Mouse (Mus musculus): ENCODE measurements at regions not wholly inside any gene's neighbourhood (a gene's known extent, or its start where the extent isn't known, plus 50 kb on each side); places are given as distances from the start of the nearest gene placed in this dataset.

DNA sequence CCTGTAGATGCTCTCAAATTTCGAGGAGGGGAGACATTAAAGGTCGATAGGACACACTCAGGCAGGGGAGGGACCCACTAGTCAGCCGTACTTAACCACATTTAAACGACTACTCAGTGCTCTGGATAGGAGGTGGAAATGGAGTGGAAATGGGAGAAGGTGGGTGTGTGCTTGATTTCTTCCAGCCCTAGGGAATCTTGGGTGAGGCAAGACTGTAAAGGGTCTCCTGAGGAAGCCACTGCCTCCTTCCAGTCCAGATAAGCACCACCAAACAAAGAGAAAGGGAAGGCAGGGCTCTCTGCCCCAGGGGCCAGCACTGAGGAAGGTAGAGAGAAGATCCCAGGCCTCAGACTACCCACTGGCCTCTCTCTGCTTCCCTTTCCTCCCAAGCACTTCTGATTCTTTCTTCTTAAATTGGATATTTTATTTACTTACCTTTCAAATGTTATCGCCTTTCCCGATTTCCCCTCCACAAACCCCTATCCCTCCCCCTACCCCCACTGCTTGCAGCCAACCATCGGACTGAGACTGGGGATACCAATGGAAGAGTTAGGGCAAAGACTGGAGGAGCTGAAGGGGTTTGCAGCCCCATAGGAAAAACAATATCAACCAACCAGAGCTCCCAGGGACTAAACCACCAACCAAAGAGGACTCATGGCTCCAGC lies 139.1 kb downstream of the Zfp36l1 start:
- Histone ChIP-seq H3K9me3 (ENCODE audit: control insufficient read depth, low read length) (no peaks in the 10 kb centered on the region), H3K4me2 (replicated peaks; ENCODE audit: low read depth) (no peak overlapping the region), H3K27ac (replicated peaks) (peak overlapping the region; percentile 35), H3K4me1 (replicated peaks; ENCODE audit: control insufficient read depth, insufficient read depth) (peaks cover 11% of the 10 kb centered on the region; the same call in 1 of the 2 replicates), H3K27me3 (ENCODE audit: control insufficient read depth, insufficient read depth, low read length) (no peaks in the 10 kb centered on the region), H3K36me3 (ENCODE audit: control insufficient read depth, insufficient read depth, low read length) (no peaks in the 10 kb centered on the region), H3K4me3 (ENCODE audit: low read depth, low read length) (no peak overlapping the region), H3K9ac (ENCODE audit: low read length) (no peak overlapping the region)
- WGBS = 67% methylated on average over 7 of the region's 7 CpGs
- no peak for TF ChIP-seq CTCF (IDR thresholded peaks at IDR 0.05; ENCODE audit: low read depth)
- no peak for TF ChIP-seq EP300 (optimal IDR thresholded peaks at IDR 0.05)
- DNase-seq (ENCODE audit: low spot score) (no peak), ATAC-seq (ENCODE audit: low FRiP score, low TSS enrichment) (no peak)

- Histone ChIP-seq H3K9me3 (ENCODE audit: control insufficient read depth, low read length) (no peaks in the 10 kb centered on the region), H3K4me2 (replicated peaks; ENCODE audit: low read depth) (no peak overlapping the region), H3K36me3 (ENCODE audit: control insufficient read depth, insufficient read depth, low read length) (no peaks in the 10 kb centered on the region), H3K9ac (ENCODE audit: low read length) (0 out of 2 replicates have a peak overlapping the region, but pooled peaks have one; percentile 23), H3K4me1 (replicated peaks; ENCODE audit: control insufficient read depth, insufficient read depth) (peaks cover 17% of the 10 kb centered on the region), H3K4me3 (ENCODE audit: low read depth, low read length) (no peak overlapping the region), H3K27me3 (ENCODE audit: control insufficient read depth, insufficient read depth, low read length) (no peaks in the 10 kb centered on the region), H3K27ac (replicated peaks) (peak overlapping the region; percentile 88)
- TF ChIP-seq CTCF (IDR thresholded peaks at IDR 0.05; ENCODE audit: low read depth) (no peak), EP300 (optimal IDR thresholded peaks at IDR 0.05) (no peak)
- DNase-seq (ENCODE audit: low spot score) (no peak), ATAC-seq (ENCODE audit: low FRiP score, low TSS enrichment) (no peak)
- 59% methylated on average over 5 of the region's 5 CpGs for WGBS
Observed at GRCm38 (mm10) chr12:79970981-79971390, 141.8 kb downstream of the Zfp36l1 start.

DNA sequence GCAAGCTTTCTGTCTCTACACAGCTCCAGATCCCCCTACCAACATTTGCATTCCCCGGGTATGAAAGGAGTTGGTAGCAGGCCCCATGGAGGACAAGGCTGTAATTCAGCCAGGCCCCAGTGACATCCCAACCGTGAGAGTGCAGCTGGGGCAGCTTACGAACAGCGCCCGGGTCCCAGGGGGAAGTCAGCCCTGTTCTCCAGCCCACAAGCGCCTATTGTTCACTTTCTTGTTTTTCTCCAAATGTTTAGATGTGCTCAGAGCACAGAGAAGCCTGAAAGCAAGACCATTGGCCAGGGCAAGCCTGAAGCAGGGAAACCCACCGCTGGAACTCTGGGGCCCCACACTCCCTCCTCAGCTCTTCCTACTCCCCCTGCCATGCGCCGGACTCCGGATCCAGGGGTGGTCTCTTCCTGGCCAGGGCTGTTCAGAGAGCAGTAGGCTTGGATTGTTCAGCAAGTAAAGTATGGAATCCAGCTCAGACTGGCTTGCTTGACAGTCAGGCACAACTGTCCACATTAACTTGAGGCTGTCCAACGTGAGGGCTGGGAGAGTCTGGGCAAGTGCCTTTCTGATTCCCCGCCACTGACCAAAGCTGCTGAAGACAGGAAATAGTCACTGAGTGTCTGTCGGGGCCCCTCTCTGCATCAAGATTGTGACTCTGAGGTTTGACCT lies 142.4 kb downstream of the Zfp36l1 start:
- ATAC-seq (ENCODE audit: low FRiP score, low TSS enrichment) (peak; percentile 9; the same call in 1 of the 2 replicates), DNase-seq (ENCODE audit: low spot score) (no peak)
- 42% methylated on average over 13 of the region's 13 CpGs for WGBS
- no peak for TF ChIP-seq CTCF (IDR thresholded peaks at IDR 0.05; ENCODE audit: low read depth)
- no peak for TF ChIP-seq EP300 (optimal IDR thresholded peaks at IDR 0.05)
- H3K9me3 ChIP-seq (ENCODE audit: control insufficient read depth, low read length) = no peaks in the 10 kb centered on the region
- peaks cover 17% of the 10 kb centered on the region for H3K4me1 ChIP-seq (replicated peaks; ENCODE audit: control insufficient read depth, insufficient read depth)
- no peak overlapping the region for H3K4me2 ChIP-seq (replicated peaks; ENCODE audit: low read depth)
- peak overlapping the region; percentile 27; the same call in 1 of the 2 replicates for H3K9ac ChIP-seq (ENCODE audit: low read length)
- no peaks in the 10 kb centered on the region for H3K27me3 ChIP-seq (ENCODE audit: control insufficient read depth, insufficient read depth, low read length)
- peak overlapping the region; percentile 88 for H3K27ac ChIP-seq (replicated peaks)
- no peaks in the 10 kb centered on the region for H3K36me3 ChIP-seq (ENCODE audit: control insufficient read depth, insufficient read depth, low read length)
- H3K4me3 ChIP-seq (ENCODE audit: low read depth, low read length) = no peak overlapping the region

- no peaks in the 10 kb centered on the region for H3K27me3 ChIP-seq (ENCODE audit: control insufficient read depth, insufficient read depth, low read length)
- no peak overlapping the region for H3K4me3 ChIP-seq (ENCODE audit: low read depth, low read length)
- H3K27ac ChIP-seq (replicated peaks) = peak overlapping the region; percentile 88
- peak; percentile 64 for TF ChIP-seq EP300 (optimal IDR thresholded peaks at IDR 0.05)
- TF ChIP-seq CTCF (IDR thresholded peaks at IDR 0.05; ENCODE audit: low read depth) = peak; percentile 69
- H3K4me1 ChIP-seq (replicated peaks; ENCODE audit: control insufficient read depth, insufficient read depth) = peaks cover 12% of the 10 kb centered on the region
- WGBS = 69% methylated on average over 3 of the region's 3 CpGs
- H3K9me3 ChIP-seq (ENCODE audit: control insufficient read depth, low read length) = no peaks in the 10 kb centered on the region
- peak overlapping the region; percentile 27; the same call in 1 of the 2 replicates for H3K9ac ChIP-seq (ENCODE audit: low read length)
- H3K36me3 ChIP-seq (ENCODE audit: control insufficient read depth, insufficient read depth, low read length) = no peaks in the 10 kb centered on the region
- DNase-seq (ENCODE audit: low spot score) (peak; percentile 66), ATAC-seq (ENCODE audit: low FRiP score, low TSS enrichment) (peak; percentile 51)
- no peak overlapping the region for H3K4me2 ChIP-seq (replicated peaks; ENCODE audit: low read depth)
Observed at GRCm38 (mm10) chr12:79969346-79970226, 143.2 kb downstream of the Zfp36l1 start.

- TF ChIP-seq EP300 (optimal IDR thresholded peaks at IDR 0.05) = no peak
- TF ChIP-seq CTCF (IDR thresholded peaks at IDR 0.05; ENCODE audit: low read depth) = no peak
- DNase-seq (ENCODE audit: low spot score) (no peak), ATAC-seq (ENCODE audit: low FRiP score, low TSS enrichment) (no peak)
- H3K36me3 ChIP-seq (ENCODE audit: control insufficient read depth, insufficient read depth, low read length) = no peaks in the 10 kb centered on the region
- H3K27me3 ChIP-seq (ENCODE audit: control insufficient read depth, insufficient read depth, low read length) = no peaks in the 10 kb centered on the region
- peak overlapping the region; percentile 88; the same call in 1 of the 2 replicates for H3K27ac ChIP-seq (replicated peaks)
- no peaks in the 10 kb centered on the region for H3K9me3 ChIP-seq (ENCODE audit: control insufficient read depth, low read length)
- 56% methylated on average over 3 of the region's 3 CpGs for WGBS
- H3K9ac ChIP-seq (ENCODE audit: low read length) = no peak overlapping the region
- H3K4me3 ChIP-seq (ENCODE audit: low read depth, low read length) = no peak overlapping the region
- H3K4me2 ChIP-seq (replicated peaks; ENCODE audit: low read depth) = no peak overlapping the region
- H3K4me1 ChIP-seq (replicated peaks; ENCODE audit: control insufficient read depth, insufficient read depth) = peaks cover 12% of the 10 kb centered on the region
Observed at GRCm38 (mm10) chr12:79968676-79969075, 144.1 kb downstream of the Zfp36l1 start.

All from stomach, postnatal 0 days (tissue).